Mouse (Mus musculus): Measurements from ENCODE around the gene 6030468B19Rik.
"Not testable (repeated sequence)": the region's sequence is repeated elsewhere in the genome, so short reads cannot be mapped to it uniquely, and the experiment has no call there.

The 6030468B19Rik gene

GRCm38 (mm10) chr11:117779434-117780198, 17.8 kb upstream of the 6030468B19Rik start:
- DNase-seq (ENCODE audit: low read depth), result peak; percentile 52

GRCm38 (mm10) chr11:117780199-117780515, 17.3 kb upstream of the 6030468B19Rik start:
- no peak for DNase-seq (ENCODE audit: low read depth)

GRCm38 (mm10) chr11:117780582-117781111, 16.8 kb upstream of the 6030468B19Rik start:
- peak; percentile 93 for DNase-seq (ENCODE audit: low read depth)

GRCm38 (mm10) chr11:117781199-117781821, 16.1 kb upstream of the 6030468B19Rik start:
- peak; percentile 73 for DNase-seq (ENCODE audit: low read depth)

GRCm38 (mm10) chr11:117781993-117782704, 15.3 kb upstream of the 6030468B19Rik start, which contains the start of the genes Tmc8 and Tmc6:
Gene Tmc8, plus strand, starts transcription at chr11:117782076.
Gene Tmc6, minus strand, starts transcription at chr11:117782198.
- DNase-seq (ENCODE audit: low read depth), result no peak

- DNase-seq (ENCODE audit: low read depth), result no peak
Measured at GRCm38 (mm10) chr11:117782705-117783034, 14.8 kb upstream of the 6030468B19Rik start.

- no peak for DNase-seq (ENCODE audit: low read depth)
Measured at GRCm38 (mm10) chr11:117783089-117783488, 14.4 kb upstream of the 6030468B19Rik start.

- DNase-seq (ENCODE audit: low read depth), result no peak
Measured at GRCm38 (mm10) chr11:117783683-117784309, 13.7 kb upstream of the 6030468B19Rik start.

- no peak for DNase-seq (ENCODE audit: low read depth)
Measured at GRCm38 (mm10) chr11:117786294-117786693, 11.2 kb upstream of the 6030468B19Rik start.

GRCm38 (mm10) chr11:117788481-117788880, 9.0 kb upstream of the 6030468B19Rik start:
- DNase-seq (ENCODE audit: low read depth), result not testable (repeated sequence)

- DNase-seq (ENCODE audit: low read depth), result no peak
Measured at GRCm38 (mm10) chr11:117790286-117790685, 7.2 kb upstream of the 6030468B19Rik start.

GRCm38 (mm10) chr11:117790703-117791440, 6.6 kb upstream of the 6030468B19Rik start:
- DNase-seq (ENCODE audit: low read depth), result no peak

GRCm38 (mm10) chr11:117791441-117791761, 6.1 kb upstream of the 6030468B19Rik start:
- DNase-seq (ENCODE audit: low read depth), result no peak

GRCm38 (mm10) chr11:117792281-117792888, 5.1 kb upstream of the 6030468B19Rik start:
- DNase-seq (ENCODE audit: low read depth), result no peak

- no peak for DNase-seq (ENCODE audit: low read depth)
Measured at GRCm38 (mm10) chr11:117794035-117794551, 3.4 kb upstream of the 6030468B19Rik start.

GRCm38 (mm10) chr11:117796954-117797353, 506 bp upstream of the 6030468B19Rik start:
- DNase-seq (ENCODE audit: low read depth), result no peak

- no peak for DNase-seq (ENCODE audit: low read depth)
Measured at GRCm38 (mm10) chr11:117798160-117798541, 691 bp downstream of the 6030468B19Rik start.

- DNase-seq (ENCODE audit: low read depth), result no peak
Measured at GRCm38 (mm10) chr11:117799174-117799573, 1.7 kb downstream of the 6030468B19Rik start.

GRCm38 (mm10) chr11:117800038-117800437, 2.6 kb downstream of the 6030468B19Rik start:
- DNase-seq (ENCODE audit: low read depth), result no peak

- DNase-seq (ENCODE audit: low read depth), result no peak
Measured at GRCm38 (mm10) chr11:117801650-117802049, 4.2 kb downstream of the 6030468B19Rik start.

- no peak for DNase-seq (ENCODE audit: low read depth)
Measured at GRCm38 (mm10) chr11:117803166-117803688, 5.8 kb downstream of the 6030468B19Rik start.
